Mouse (Mus musculus): ENCODE measurements at regions not wholly inside any gene's neighbourhood (a gene's known extent, or its start where the extent isn't known, plus 50 kb on each side); places are given as distances from the start of the nearest gene placed in this dataset.

GRCm38 (mm10) chr15:52095629-52096190 is 1789.0 kb upstream of the Gm7489 start:
- no peak for DNase-seq (ENCODE audit: low spot score in 2 of 2)

GRCm38 (mm10) chr15:52108761-52109160 is 1775.9 kb upstream of the Gm7489 start:
- DNase-seq (ENCODE audit: low spot score in 2 of 2), result no peak

- no peak for DNase-seq (ENCODE audit: low spot score in 2 of 2)
These were observed 1770.2 kb upstream of the Gm7489 start for GRCm38 (mm10) chr15:52114368-52115036.

DNA sequence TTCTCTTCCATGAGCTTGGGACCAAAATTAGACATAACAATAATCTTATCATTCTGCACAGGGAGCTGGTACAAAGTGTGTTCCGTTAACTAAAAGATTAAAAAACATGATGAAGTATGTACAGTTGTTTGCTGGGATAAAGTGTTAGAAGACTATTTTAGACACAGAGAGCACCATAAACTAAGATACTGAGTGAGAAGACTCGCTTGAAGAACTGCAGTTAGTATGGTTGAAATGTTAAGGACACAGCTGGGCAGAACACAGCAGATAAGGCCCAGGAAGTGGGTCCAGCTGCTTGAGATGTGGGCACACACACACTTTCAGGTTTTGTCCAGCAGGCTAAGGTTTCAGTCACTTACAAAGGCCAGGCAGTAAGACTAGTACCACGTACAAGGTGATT is 1748.0 kb upstream of the Gm7489 start:
- DNase-seq (ENCODE audit: low spot score in 2 of 2), result no peak

DNA sequence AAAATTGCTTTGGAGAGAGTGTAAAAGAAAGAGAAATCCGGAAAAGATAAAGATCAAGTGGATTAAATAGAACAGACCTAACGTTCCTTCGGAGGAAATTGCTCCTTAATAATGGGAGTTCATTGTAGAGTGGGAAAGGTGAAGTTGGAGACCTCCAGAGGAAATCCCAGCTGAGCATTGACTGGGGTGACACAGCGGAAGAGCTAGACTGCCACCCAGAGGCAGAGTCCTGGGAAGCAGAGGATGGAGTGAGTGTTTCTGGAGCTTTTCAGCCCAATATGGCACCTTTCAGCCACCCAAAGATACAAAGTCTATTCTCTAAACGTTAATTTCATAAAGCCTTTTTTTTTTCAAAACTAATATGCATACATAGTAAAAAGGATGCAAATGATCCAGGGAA is 1731.3 kb upstream of the Gm7489 start:
- DNase-seq (ENCODE audit: low spot score in 2 of 2), result no peak

DNA sequence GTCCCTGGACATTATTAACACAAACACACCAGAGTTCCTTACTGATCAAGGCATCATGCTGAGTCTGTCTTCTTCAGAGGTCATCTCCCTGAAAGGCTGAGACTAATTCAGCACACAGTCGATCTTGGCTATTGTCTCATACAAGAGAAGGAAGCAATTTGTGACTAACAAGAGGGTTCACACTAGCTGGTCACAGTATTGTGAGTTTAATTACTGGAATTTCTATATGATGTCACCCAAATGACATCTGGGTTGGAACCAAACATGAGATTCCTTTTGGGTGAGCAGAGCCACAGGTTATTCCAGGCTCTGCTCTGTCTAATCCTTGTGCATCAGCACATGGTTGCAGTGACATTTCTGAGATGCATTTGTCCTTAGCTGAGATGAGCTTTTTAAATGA is 1728.9 kb upstream of the Gm7489 start:
- DNase-seq (ENCODE audit: low spot score in 2 of 2), result no peak

DNA sequence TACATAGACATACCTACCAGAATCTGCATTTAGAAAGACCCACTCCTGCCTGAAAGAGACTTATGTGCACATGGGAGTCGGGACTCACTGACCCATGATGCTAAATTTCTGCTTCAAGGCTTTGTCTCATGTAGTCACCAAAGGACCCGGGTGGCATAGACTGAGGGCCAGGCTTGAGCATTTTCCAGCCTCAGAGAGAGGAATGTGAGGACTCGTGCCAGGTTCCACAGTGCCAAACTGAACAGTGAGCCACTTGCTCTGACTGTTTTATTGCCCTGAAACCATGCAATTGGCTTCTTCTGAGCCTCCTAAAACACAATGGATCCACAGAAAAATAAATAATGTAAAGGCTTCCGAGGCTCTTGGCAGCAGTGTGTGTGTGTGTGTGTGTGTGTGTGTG is 1727.9 kb upstream of the Gm7489 start:
- no peak for DNase-seq (ENCODE audit: low spot score in 2 of 2)

- peak; percentile 64 to 80 for DNase-seq (ENCODE audit: low spot score in 2 of 2)
These were observed 1724.3 kb upstream of the Gm7489 start for GRCm38 (mm10) chr15:52160181-52161088.

GRCm38 (mm10) chr15:52161089-52161442 is 1723.6 kb upstream of the Gm7489 start:
- no peak for DNase-seq (ENCODE audit: low spot score in 2 of 2)

DNA sequence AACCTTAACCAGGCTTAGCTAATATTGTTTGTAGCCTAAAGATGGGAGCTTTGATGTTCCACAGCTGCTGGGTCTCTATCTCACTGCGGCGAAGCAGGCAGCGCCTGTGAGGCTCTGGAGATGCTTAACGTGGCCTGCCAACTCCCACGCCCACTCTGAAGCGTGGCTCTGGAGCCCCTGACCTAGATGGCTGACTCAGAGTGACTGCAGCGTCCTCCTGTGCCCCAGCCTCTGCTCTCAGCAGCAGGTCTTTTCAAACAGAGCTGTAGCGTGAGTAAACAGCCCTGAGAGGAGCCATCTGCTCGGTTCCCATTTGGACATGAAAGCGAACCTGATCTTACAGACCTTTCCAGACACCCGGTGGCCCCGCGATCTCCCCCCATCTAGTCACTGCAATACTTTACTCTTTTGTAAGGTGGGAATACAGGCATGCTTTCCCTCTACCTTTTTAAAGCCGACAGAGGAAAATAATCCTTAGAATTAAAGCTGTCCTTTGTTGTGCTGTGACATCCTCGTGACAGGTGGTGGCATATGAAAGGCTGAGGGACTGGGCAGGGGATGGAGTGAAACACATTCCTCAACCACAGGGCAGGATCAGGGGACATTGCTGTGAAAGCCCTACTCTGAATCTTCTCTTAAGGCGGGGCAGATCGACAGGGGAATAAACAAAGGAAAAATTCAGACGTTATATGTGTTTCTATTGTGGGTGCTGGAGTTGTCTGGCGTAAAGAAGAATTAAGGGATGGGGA is 1723.0 kb upstream of the Gm7489 start:
- no peak for DNase-seq (ENCODE audit: low spot score in 2 of 2)

DNA sequence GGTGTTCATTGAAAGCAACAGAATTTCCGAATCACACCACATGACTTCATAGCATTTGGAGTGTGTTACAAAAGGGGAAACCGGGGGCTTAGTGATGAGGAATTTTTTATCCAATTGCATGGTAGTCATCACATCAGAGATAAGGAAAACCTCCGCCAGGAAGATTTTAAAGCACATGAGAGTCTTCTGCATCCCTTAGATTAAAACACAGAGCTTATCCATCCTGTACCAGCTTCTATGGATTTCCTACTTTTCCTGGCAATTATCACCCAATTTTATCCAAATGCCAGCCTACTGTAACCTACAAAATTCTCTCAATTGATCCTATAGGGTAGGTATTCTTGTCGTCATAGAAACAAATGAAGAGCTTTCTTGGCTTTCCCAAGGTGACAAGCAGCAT is 1718.6 kb upstream of the Gm7489 start:
- DNase-seq (ENCODE audit: low spot score in 2 of 2), result no peak

DNA sequence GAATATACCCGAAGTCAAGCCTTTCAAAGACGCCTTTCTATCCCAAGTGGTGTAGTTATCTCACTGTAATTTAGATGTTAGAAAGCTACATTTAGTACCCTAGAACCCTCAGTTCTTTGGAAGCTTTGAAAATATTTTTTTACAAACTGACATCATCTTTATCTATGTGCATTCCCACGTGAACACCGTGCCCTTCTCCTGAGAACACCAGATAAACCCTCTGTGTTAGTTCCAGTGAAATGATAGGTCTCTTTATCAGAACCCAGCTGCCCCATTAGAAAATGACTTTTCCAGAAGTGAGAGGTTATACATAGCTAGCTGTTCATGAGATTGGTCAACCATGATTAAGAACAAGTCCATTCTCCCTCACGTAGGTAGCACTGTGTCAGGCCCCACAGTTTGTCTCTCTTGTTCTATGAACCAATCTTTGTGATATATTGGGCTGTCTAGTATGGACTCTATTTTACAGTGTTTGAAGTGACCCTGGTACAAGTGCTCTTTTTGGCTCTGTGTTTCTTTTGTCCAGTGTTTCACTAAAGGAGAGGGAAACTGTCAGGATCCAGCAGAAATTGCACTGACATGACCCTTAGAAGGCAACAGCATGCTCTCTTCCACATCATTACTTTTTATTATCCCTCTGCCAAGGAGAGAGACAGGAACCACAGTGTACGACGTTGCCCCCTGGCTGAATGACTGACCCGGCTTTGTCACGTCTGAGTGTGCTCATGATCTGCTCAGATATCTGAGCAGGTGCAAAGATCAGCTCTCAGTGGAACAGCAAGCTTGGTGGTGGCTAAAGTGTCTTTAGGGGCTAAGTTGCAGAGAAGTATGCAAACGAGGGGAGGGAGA is 1717.9 kb upstream of the Gm7489 start:
- no peak for DNase-seq (ENCODE audit: low spot score in 2 of 2)

GRCm38 (mm10) chr15:52167811-52168210 is 1716.9 kb upstream of the Gm7489 start:
- no peak for DNase-seq (ENCODE audit: low spot score in 2 of 2)

GRCm38 (mm10) chr15:52176951-52177350 is 1707.8 kb upstream of the Gm7489 start:
- DNase-seq (ENCODE audit: low spot score in 2 of 2), result no peak

GRCm38 (mm10) chr15:52178668-52179067 is 1706.0 kb upstream of the Gm7489 start:
- no peak for DNase-seq (ENCODE audit: low spot score in 2 of 2)

DNA sequence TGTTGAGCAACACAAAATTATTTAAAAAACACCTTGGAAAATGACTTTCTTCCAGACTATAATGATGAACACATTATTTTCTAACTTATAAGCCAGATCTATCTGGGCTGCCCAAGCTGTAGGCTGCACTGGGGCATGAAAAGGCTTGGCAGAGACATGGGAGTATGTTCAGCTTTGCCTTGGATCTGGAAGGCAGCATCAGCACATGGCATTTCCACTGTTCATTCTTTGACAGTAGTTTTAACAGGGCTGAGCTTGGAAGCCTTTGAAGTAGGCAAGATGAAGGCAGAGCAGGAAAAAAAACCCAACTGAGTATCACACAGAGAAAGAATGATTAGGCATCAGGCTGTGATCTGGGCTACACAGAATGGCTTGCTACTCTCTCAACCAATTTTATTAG is 1705.3 kb upstream of the Gm7489 start:
- DNase-seq (ENCODE audit: low spot score in 2 of 2), result no peak

DNA sequence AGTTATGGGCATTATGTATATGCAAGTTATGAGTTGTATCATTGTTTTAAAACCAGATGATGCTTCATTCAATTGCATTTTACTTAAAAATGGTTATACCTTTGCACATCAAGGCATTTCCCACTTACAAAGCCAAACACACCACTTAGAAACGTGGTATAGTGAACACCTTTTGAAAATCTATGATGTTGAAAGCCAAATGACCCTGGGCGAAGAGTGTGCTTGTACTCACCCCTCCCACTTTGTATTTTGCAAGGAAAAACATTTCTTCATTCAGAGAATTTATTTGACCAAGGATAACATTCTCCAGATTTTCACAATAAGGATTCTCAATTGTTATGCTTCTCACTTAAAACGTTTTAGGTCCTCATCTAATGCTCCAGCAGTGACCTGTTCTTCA is 1693.5 kb upstream of the Gm7489 start:
- DNase-seq (ENCODE audit: low spot score in 2 of 2), result no peak

GRCm38 (mm10) chr15:52207271-52207670 is 1677.4 kb upstream of the Gm7489 start:
- DNase-seq (ENCODE audit: low spot score in 2 of 2), result no peak

- DNase-seq (ENCODE audit: low spot score in 2 of 2), result no peak
These were observed 1652.3 kb upstream of the Gm7489 start for GRCm38 (mm10) chr15:52232442-52232841.

- DNase-seq (ENCODE audit: low spot score in 2 of 2), result no peak
These were observed 1648.5 kb upstream of the Gm7489 start for GRCm38 (mm10) chr15:52236220-52236619.

DNA sequence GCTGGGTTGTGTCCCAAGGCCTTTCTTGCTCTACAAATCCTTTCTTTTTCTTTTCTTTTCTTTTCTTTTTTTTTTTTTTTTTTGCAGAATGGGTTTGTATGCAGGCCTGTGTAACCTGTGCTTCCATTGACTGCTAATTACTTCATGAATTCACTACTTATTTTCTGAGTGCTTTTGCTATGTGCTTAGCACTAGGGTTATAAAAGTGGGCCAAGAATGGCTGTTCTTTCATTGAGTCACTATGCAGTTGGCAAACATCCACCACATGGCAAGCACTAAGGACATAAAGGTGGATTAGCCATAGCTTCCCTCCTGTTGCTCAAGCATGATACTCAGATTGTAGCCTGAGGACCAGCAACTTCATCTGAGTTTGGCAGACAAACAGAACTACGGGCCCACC is 1641.8 kb upstream of the Gm7489 start:
- no peak for DNase-seq (ENCODE audit: low spot score in 2 of 2)

Data from frontal cortex, postnatal 14 days (tissue).